Mouse (Mus musculus): ENCODE results near the gene Tnfrsf12a. TPM values are rescaled to one million over a fixed set of nuclear protein-coding genes. Genes with fewer than 3 reads are reported as not detected.

Gene Tnfrsf12a
- total RNA-seq (2017) = 29.6 to 37.5 TPM (median 33.9 TPM) in 3 replicates

GRCm38 (mm10) chr17:23677236-23677679 is at the start of gene Tnfrsf12a:
TSS of gene Tnfrsf12a (minus strand) at chr17:23677468.
- ATAC-seq (replicated peaks; ENCODE audit: insufficient number of reproducible peaks, low FRiP score, low TSS enrichment, poor library complexity, severe bottlenecking) = 0 out of 2 replicates have a peak, but pooled peaks have one; percentile 13

- ATAC-seq (replicated peaks; ENCODE audit: insufficient number of reproducible peaks, low FRiP score, low TSS enrichment, poor library complexity, severe bottlenecking) = no peak; the same call in 1 of the 2 replicates
Measured at GRCm38 (mm10) chr17:23726758-23727142, 49.5 kb upstream of the Tnfrsf12a start.

DNA sequence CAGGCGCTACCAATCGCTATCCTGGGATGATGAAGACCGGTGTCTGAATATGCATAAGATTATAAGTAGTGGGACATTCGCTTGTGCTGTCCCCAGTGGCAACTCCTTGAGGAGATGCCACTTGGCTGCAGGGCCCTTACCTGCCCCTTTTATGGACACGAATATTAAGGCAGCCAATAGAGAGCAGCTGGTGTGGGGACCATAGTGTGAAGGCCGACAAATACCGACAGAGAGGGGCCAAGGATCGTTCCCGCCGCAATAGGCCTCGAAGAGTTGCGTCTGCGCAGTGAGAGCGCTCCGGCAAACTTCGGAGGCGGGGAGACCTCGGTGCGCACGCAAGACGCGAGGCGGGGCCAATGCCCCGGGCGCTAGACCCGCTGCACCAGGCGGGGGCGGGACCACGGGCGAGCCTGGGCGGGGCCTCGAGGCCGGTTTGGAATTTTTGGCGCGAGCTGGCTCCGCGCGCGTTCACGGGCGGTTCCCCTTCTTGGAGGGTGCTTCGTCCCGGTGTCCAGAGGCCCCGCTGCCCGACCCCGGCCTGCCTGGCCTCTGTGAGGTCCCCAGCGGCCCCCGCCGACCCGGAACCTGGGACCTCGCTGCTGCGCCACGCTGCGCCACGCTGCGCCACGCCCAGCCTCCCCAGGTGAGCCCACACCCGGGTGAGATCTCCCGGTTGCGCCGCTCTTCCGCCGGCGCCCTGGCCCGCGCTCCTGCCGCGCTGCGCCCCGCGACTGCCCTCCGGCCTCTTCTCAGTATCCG is 48.9 kb upstream of the Tnfrsf12a start, which contains the start of gene Pkmyt1:
Gene Pkmyt1, plus strand, starts transcription at position 338 of the 759 bp plus-strand sequence.
- ATAC-seq (replicated peaks; ENCODE audit: insufficient number of reproducible peaks, low FRiP score, low TSS enrichment, poor library complexity, severe bottlenecking) = peak; percentile 84

- no peak; the same call in 1 of the 2 replicates for ATAC-seq (replicated peaks; ENCODE audit: insufficient number of reproducible peaks, low FRiP score, low TSS enrichment, poor library complexity, severe bottlenecking)
Measured at GRCm38 (mm10) chr17:23725477-23725876, 48.2 kb upstream of the Tnfrsf12a start.

- ATAC-seq (replicated peaks; ENCODE audit: insufficient number of reproducible peaks, low FRiP score, low TSS enrichment, poor library complexity, severe bottlenecking) = no peak
Measured at GRCm38 (mm10) chr17:23722376-23723125, 45.3 kb upstream of the Tnfrsf12a start, which contains the start of gene 1520401A03Rik. TSS of gene 1520401A03Rik (minus strand) at chr17:23722783.

- no peak for ATAC-seq (replicated peaks; ENCODE audit: insufficient number of reproducible peaks, low FRiP score, low TSS enrichment, poor library complexity, severe bottlenecking)
Measured at GRCm38 (mm10) chr17:23721886-23722285, 44.6 kb upstream of the Tnfrsf12a start.

DNA sequence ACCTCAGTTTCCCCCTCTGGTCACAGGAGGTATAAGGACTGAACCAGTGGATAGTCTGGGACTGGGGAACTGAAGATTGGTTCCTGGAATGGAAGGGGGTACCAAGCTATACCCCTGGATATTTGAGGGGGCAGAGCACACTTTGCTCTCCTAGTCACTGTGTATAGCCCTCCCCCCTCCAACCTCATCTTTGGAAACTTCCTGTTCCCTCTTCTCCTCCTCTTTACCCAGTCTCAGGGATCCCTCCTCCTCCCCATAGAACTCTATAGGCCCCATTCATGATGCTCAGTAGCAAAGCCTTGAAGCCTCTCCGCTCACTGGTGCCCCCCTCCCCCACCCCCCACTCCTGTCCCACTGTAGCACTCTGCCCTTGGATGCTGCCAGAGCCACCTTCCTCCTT is 42.2 kb upstream of the Tnfrsf12a start:
- ATAC-seq (replicated peaks; ENCODE audit: insufficient number of reproducible peaks, low FRiP score, low TSS enrichment, poor library complexity, severe bottlenecking) = no peak

- ATAC-seq (replicated peaks; ENCODE audit: insufficient number of reproducible peaks, low FRiP score, low TSS enrichment, poor library complexity, severe bottlenecking) = no peak
Measured at GRCm38 (mm10) chr17:23717003-23717402, 39.7 kb upstream of the Tnfrsf12a start.

DNA sequence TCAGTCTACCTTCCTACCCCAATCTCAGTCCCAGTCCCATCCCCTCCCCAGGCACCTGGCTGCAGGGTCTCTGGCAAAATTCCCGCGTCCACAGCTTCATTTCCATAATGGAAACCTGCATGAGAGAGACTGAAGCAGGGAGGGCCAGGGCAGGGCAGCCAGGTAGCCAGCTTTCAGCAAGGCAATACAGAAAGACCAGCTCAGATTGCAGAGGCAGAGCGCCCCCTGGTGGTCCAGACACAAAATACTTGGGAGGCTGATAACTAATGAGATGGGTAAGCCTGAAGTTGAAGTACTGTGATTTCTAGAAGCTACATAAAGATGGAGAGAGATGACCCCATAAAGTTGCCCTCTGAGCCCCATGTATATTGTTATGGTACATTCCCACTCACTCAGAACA is 28.9 kb upstream of the Tnfrsf12a start:
- peak; percentile 74 for ATAC-seq (replicated peaks; ENCODE audit: insufficient number of reproducible peaks, low FRiP score, low TSS enrichment, poor library complexity, severe bottlenecking)

GRCm38 (mm10) chr17:23705525-23706104 is 28.3 kb upstream of the Tnfrsf12a start:
- ATAC-seq (replicated peaks; ENCODE audit: insufficient number of reproducible peaks, low FRiP score, low TSS enrichment, poor library complexity, severe bottlenecking) = no peak

DNA sequence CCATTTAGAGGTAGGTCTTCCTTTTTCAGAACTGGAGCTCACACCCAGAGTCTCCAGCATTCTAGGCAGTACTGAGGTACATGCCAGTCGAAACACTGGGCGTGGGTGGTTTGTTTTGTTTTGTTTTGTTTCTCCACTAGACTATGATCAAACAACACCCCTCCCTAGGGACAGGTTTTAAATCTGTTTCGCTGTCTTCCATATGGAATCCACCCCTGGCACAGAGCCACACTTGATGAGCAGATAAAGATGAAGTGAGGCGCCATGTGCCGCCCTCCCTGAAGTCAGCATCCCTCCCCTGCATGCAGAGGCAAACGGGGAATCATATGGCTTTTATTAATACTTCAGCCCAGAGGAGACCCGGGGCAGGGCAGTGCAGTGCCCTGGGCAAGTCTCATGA is 27.5 kb upstream of the Tnfrsf12a start:
- no peak for ATAC-seq (replicated peaks; ENCODE audit: insufficient number of reproducible peaks, low FRiP score, low TSS enrichment, poor library complexity, severe bottlenecking)

DNA sequence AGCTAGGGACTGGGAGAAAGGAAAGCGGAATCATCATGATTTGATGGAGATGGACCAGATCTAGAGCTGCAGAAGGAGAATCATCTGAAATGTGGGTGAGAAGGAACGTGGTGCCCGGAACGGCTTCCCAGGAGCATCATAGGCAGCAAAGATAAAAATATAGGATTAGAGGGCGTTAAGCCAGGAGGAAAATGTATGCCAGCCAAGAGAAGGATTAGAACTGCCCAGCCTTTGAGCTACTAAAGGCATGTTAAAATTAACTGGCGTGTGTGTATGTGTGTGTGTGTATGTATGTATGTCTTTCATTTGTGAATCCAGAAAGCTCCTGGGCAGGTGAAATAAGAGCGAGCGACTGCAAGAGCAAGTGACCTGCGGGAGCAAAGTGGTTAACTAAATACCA is 26.0 kb upstream of the Tnfrsf12a start:
- no peak for ATAC-seq (replicated peaks; ENCODE audit: insufficient number of reproducible peaks, low FRiP score, low TSS enrichment, poor library complexity, severe bottlenecking)

DNA sequence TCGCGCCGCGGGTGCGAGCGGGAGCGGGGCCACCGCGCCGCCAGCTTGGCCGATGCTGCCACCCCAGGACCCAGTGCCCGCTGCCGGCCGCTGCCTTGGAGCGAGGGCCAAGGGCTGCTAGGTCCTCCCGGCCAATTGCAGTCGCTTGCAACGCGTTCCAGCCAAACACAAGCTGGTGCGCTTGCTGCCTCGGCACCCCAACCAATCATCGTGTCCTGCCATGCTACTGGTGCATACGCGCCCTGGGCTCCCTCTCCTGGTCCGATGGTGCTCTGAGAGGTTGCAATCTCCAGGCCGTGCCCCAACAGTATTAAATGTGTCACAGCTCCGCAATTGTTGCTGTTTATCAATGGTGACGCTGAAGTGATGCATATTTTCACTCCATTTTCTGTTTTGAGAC is 22.8 kb upstream of the Tnfrsf12a start:
- ATAC-seq (replicated peaks; ENCODE audit: insufficient number of reproducible peaks, low FRiP score, low TSS enrichment, poor library complexity, severe bottlenecking) = peak; percentile 91

- ATAC-seq (replicated peaks; ENCODE audit: insufficient number of reproducible peaks, low FRiP score, low TSS enrichment, poor library complexity, severe bottlenecking) = no peak
Measured at GRCm38 (mm10) chr17:23699131-23700077, 22.1 kb upstream of the Tnfrsf12a start.

- ATAC-seq (replicated peaks; ENCODE audit: insufficient number of reproducible peaks, low FRiP score, low TSS enrichment, poor library complexity, severe bottlenecking) = no peak
Measured at GRCm38 (mm10) chr17:23695801-23696200, 18.5 kb upstream of the Tnfrsf12a start.

- ATAC-seq (replicated peaks; ENCODE audit: insufficient number of reproducible peaks, low FRiP score, low TSS enrichment, poor library complexity, severe bottlenecking) = no peak
Measured at GRCm38 (mm10) chr17:23694491-23694890, 17.2 kb upstream of the Tnfrsf12a start.

DNA sequence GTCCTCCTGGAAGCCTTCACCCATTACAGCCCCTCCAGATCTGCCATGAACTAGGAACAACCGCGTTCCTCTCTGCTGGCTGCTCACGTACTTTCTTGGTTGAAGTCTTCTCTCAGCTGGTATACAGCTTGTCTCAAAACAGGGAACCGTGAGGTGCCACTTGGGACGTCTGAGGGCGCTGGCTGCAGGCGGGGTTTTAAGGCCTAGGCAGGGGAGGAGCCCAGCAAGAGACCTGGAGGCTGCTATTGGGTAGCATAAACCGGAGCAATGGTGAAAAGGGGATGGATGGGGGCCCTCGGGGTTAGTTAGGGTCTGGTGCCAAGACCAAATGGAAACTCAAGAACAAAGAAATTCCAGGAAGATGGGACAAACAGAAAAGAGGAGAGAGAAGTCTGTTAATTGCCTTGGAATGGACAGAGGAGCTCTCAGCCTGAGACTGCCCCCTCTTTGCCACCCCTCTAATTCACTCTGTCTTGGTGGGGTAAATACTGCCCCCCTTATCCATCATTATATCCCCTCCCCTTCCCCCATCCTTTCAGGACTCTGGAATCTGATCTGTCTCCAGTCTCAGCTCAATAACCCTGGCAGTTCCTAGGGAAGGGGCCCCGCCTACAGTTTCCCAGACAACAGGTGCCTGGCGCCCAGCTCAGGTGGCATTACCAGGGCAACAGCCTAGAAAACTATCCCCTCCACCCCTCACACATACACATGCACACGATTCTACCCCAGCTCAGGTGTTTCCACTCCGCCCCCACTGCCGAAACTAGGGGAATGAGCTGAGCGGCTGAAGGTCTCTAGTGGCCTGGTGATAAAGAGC is 6.8 kb upstream of the Tnfrsf12a start, which contains the start of gene Cldn9:
Gene Cldn9, minus strand, starts transcription at position 171 of the 817 bp plus-strand sequence.
- no peak for ATAC-seq (replicated peaks; ENCODE audit: insufficient number of reproducible peaks, low FRiP score, low TSS enrichment, poor library complexity, severe bottlenecking)

Measured in monocyte, adult 5-6 weeks (primary cell).